Mouse (Mus musculus) common myeloid progenitor, adult 5-6 weeks (primary cell): Measurements from ENCODE around the gene Rasgef1b. TPM values are rescaled to one million over a fixed set of nuclear protein-coding genes. Genes with fewer than 3 reads are reported as not detected.

Experiments used
- ATAC-seq: replicated peaks from 2 replicates; pipeline ENCODE4 v1.8.0; 2016; ENCODE audit warnings: low read depth, mild to moderate bottlenecking, moderate TSS enrichment, inconsistent platforms; ENCODE audit not compliant: poor library complexity, severe bottlenecking
- total RNA-seq: library from RNA; stranded (forward); fragments of 200-1000, 187-1606 nt; gene quantifications from 2 replicates; pipeline ENCODE4 v1.2.3, GENCODE M21; 2017

Rasgef1b gene
- total RNA-seq, 1 experiment from 2014 or later = 2.4 TPM

- ATAC-seq = no peak
These were observed 312.0 kb downstream of the Rasgef1b start for GRCm38 (mm10) chr5:99416902-99417301.

GRCm38 (mm10) chr5:99415676-99416075 lies 313.2 kb downstream of the Rasgef1b start:
- ATAC-seq = no peak

- ATAC-seq = peak; percentile 77
These were observed 313.8 kb downstream of the Rasgef1b start for GRCm38 (mm10) chr5:99415049-99415448.

- ATAC-seq = peak; percentile 67
These were observed 314.6 kb downstream of the Rasgef1b start for GRCm38 (mm10) chr5:99414293-99414692.

DNA sequence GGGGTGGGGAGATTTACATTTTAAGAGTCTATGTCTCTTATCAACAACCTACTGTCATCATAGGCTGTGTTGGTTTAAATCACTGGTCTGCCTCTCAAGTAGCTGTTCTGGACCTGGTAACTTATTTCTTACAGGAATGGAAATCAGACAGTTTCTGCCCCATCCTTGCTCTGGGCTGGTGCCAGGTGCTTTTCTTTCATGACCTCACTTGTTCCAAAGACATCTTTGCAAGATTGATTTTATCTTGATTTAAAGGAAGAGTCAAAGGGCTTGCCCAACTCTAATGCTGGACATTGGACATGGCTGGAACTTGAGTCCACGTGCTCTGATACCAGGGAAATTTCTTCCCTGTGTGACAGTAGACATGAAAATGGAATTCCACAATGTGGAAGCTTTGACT lies 315.0 kb downstream of the Rasgef1b start:
- ATAC-seq = no peak

DNA sequence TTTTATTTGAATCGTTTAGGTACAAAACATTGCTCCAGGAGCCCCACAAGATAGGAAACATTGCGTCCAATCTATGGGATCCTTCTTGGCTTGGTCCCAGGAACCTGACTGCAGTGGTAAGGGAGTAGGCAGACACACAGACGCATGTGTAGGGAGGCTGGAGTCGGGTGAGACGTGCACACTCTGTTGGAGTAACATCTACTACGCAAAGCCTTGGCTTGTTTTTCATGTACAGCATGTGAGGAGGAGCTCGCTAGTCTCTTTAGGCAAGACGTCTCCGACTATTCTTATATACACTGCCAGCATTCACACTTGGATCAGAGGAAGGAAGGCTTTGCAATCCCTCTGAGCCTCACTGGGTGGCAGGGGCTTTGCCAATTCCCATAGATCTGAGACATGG lies 315.5 kb downstream of the Rasgef1b start:
- no peak for ATAC-seq

- ATAC-seq = peak; percentile 87
These were observed 324.3 kb downstream of the Rasgef1b start for GRCm38 (mm10) chr5:99404403-99405170.

DNA sequence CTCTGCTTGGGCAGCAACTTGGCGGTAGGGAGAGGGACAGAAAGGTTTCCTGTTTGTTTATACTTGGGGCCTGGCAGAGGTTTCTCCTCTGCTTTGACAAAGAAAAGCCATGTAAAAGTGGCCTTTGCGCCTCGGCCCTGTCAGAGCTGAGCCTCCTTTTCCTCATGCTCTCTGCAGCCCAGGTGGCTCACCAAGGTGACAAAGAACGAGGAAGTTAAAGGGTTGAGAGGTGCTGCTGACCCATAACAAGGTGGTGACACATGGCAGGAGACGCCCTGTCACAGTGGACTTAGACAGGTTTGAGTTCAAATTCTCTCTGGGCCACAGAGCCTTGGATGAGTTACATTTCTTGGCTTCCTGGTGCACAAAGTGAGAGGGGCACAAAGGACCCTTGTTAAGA lies 325.5 kb downstream of the Rasgef1b start:
- no peak for ATAC-seq

GRCm38 (mm10) chr5:99402784-99403183 lies 326.1 kb downstream of the Rasgef1b start:
- no peak for ATAC-seq

GRCm38 (mm10) chr5:99402297-99402696 lies 326.6 kb downstream of the Rasgef1b start:
- ATAC-seq = no peak

- ATAC-seq = no peak
These were observed 328.8 kb downstream of the Rasgef1b start for GRCm38 (mm10) chr5:99399855-99400626.

DNA sequence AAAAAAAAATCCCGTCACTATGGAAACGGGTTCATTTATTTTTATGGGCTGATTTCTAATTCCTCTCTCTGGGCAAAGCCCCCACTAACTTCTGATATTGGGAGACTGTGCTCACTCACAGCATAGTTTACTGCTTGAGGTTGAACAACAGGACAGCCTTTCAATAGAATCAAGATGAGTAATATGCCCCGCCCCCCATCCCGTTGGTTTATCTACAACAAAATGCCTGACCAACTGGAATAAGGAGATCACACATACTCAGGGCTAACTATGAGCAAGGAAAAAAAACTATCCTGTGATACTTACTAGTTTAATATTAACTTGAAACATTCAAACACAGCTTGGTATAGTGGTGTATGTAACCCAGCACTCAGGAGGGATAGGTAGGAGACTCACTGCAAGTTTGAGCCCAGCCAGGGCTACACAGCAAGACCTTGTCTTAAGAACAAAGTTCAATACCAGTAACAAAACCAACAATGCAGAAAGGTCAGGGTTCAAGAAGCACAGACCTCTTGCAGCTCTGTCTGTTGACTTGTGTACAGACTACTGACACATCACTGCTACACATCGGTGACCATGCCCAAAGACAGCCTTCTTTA lies 330.3 kb downstream of the Rasgef1b start:
- ATAC-seq = no peak

GRCm38 (mm10) chr5:99394578-99394977 lies 334.3 kb downstream of the Rasgef1b start:
- no peak for ATAC-seq

- ATAC-seq = no peak
These were observed 337.3 kb downstream of the Rasgef1b start for GRCm38 (mm10) chr5:99391525-99391924.

GRCm38 (mm10) chr5:99390776-99391175 lies 338.1 kb downstream of the Rasgef1b start:
- ATAC-seq = no peak

DNA sequence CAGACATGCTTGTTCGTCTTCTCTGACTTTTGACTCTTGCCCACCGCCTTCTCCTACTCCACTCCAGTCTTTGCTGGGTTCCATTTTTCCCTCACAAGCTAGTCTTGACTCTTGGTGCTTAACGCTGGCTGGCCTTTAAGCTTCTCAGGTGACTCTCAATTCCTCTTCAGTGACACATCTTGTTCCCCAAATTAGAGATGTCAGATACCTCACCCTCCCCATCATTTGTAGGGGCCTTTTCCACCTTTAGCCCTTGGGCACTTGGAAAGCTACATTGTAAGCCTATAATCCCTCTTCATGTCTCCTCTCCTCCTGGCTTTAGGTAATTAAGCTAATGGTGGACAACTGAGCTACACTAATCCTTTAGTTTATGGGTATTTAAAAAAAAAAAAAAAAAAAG lies 338.6 kb downstream of the Rasgef1b start:
- no peak for ATAC-seq

GRCm38 (mm10) chr5:99388585-99389250 lies 340.1 kb downstream of the Rasgef1b start:
- no peak for ATAC-seq

GRCm38 (mm10) chr5:99388131-99388530 lies 340.7 kb downstream of the Rasgef1b start:
- no peak for ATAC-seq

GRCm38 (mm10) chr5:99387185-99387981 lies 341.5 kb downstream of the Rasgef1b start:
- ATAC-seq = no peak
